Mouse (Mus musculus): ENCODE results near the gene Gm49387. TPM values are rescaled to one million over a fixed set of nuclear protein-coding genes. Genes with fewer than 3 reads are reported as not detected.
A peak's percentile ranks its signal among the peaks of the same experiment; 100 is the strongest.
"Not testable (repeated sequence)": the region's sequence is repeated elsewhere in the genome, so short reads cannot be mapped to it uniquely, and the experiment has no call there.

The Gm49387 gene
- polyA plus RNA-seq, 1 experiment: not detected

GRCm38 (mm10) chr14:31641506-31642155 is 953 bp upstream of the Gm49387 start:
- DNase-seq (ENCODE audit: low read depth): no peak

- DNase-seq (ENCODE audit: low read depth): peak; percentile 80
Measured at GRCm38 (mm10) chr14:31640890-31641505, 320 bp upstream of the Gm49387 start, which contains the start of the genes Btd and Hacl1. Gene Btd (plus strand): TSS chr14:31641028. Gene Hacl1 (minus strand): TSS chr14:31641286.

- DNase-seq (ENCODE audit: low read depth): no peak
Measured at GRCm38 (mm10) chr14:31630677-31631076, 10.0 kb downstream of the Gm49387 start.

GRCm38 (mm10) chr14:31622748-31623147 is 17.9 kb downstream of the Gm49387 start:
- no peak for DNase-seq (ENCODE audit: low read depth)

DNA sequence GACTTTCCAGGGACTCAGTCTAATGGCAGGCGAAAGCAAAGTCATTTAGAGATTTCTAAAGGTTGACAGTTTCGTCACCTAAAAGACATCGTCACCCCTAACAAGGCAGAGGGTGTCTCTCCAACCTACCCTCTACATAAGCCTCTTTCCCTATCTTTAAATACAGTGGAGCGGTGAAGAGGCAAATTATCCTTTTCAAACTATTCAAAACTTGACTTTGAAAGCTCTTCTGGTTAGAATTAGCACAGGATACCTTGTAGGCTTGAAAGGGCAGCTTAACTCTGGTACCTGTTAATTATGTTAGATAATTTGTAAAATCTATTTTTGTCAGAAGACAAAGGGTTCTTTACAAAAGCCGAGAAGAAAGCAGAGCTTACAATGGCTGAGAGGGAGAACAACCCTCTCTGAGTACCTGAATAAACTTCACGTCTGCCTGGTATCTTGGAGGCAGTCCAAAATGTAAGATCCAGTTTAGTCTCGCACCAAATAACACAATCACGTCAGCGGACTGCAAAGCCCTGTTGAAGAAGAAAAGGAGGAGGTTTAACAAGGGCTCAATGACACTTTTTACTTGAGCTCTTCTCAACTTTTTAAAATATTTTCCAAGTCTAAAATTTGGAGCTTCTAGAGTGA is 20.0 kb downstream of the Gm49387 start:
- DNase-seq (ENCODE audit: low read depth): no peak

DNA sequence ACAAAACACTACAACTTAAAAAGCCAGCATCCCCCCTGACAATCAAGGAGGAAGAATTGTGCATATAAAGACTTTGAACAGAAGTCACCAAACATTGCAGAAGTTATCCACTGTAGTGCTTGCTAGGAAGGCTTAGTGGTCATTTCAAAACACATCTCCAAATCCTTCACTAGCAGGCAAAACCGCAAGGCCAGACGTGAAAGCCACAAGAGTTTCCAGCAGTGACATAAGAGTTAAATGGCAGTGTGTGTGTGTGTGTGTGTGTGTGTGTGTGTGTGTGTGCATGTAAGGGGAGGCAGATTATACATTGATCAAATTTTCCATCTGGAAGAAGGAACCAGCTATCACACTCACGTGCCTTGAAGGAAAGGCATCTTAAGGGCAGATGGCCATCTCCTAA is 22.7 kb downstream of the Gm49387 start:
- DNase-seq (ENCODE audit: low read depth): no peak

GRCm38 (mm10) chr14:31617204-31617603 is 23.5 kb downstream of the Gm49387 start:
- DNase-seq (ENCODE audit: low read depth): no peak

DNA sequence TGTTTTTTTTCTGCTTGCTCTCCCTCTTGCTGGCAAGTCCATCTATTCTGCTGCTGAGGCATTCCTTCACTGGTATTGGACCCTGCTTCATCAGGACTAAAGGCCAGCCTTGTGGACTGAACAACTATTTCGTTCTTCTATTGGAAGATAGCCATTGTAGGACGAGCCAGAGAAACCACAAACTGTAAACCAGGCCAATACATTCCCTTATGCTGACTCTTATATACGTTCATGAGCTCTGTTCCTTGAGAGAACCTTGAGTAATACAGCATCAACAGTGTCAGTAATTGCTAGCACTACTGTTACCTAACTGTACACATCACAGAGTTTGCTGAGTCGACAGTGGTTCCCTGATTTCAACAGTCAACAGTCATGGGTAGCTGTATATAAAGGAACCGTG is 27.0 kb downstream of the Gm49387 start:
- no peak for DNase-seq (ENCODE audit: low read depth)

- no peak for DNase-seq (ENCODE audit: low read depth)
Measured at GRCm38 (mm10) chr14:31611986-31612385, 28.7 kb downstream of the Gm49387 start.

DNA sequence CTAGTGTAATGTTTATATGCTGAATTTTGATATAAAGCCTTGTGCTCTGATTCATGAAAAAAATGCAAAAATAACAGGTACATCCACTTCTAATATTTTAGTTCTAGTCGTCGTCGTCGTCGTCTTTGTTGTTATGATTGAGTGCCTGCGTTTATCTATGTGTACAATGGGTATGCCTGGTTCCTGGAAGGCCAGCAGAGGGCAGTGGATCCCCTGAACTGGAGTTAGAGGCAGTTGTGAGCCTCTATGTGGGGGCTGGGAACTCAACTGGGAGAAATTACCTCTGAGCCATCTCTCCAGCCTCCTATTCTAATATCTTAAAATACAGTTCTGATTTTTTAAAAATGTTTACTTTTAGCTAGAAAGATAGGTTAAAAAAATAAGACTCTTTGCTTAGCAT is 35.2 kb downstream of the Gm49387 start:
- no peak for DNase-seq (ENCODE audit: low read depth)

DNA sequence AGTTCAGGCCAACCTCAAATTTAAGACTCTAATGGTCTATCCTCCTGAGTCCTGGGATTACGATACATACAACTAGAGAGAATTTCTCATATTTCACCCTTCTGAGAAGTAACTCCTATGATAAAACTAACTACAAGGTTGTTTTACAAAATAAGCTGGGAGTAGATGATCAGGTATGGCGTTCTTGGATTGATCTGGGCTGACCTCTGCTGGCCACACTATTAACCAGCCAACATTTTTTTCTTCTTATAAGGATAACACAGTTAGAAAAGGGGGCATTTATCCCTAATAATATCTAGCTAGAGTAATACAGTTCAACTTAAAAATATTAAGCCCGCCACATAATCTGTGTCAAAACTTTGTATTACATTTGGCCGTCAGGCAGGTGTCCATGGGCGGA is 35.8 kb downstream of the Gm49387 start:
- DNase-seq (ENCODE audit: low read depth): no peak

DNA sequence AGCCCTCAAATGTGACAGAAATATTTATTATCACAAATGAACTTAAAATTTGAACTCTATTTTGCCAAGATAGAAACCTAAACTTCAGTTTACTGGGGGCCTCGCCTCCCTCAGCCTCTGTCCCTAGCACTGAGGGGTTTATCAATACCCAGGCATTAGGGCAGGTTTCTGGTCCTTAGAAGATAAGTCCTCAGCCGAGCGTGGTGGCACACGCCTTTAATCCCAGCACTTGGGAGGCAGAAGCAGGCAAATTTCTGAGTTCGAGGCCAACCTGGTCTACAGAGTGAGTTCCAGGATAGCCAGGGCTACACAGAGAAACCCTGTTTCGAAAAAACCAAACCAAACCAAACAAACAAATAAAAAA is 38.1 kb downstream of the Gm49387 start:
- not testable (repeated sequence) for DNase-seq (ENCODE audit: low read depth)

GRCm38 (mm10) chr14:31601908-31602615 is 38.6 kb downstream of the Gm49387 start:
- no peak for DNase-seq (ENCODE audit: low read depth)

DNA sequence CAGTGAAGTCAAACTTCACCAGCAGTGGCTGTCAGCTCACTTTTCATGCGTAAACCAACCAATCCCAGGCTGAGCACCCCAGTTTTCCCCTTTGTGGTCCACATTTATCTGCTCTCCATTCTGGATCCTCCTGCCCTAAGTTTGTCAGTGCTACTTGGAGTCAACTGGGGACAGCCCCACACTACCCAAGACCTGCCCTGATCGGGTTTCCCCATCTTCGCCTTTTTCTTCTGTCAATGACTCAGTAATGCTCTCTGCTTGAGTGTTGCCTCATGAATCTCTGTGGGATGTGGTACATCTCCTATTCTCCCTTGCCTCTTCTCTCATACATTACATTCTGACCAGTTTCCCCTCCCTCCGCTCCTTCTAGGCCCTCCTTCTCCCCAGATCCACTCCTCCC is 43.2 kb downstream of the Gm49387 start:
- DNase-seq (ENCODE audit: low read depth): no peak

GRCm38 (mm10) chr14:31596408-31596807 is 44.3 kb downstream of the Gm49387 start:
- DNase-seq (ENCODE audit: low read depth): no peak

DNA sequence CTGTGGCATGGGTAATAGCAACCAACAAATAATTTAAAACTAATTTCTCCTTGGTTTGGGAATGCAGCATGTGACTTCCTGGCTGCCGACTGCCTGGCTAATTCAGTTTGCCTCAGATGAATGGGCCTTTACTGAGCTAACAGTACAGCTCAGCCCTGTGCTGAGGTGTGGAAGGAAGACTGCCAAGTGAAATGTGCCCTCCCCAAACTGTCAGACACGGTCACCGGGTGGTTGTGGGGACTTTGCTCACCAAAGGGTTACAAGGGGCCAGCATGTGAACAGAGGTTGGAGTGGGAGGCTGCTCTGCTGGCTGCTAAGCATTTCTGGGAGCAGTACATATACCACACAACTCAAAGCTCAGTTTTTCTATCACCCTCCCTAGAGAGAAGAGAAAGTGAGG is 46.0 kb downstream of the Gm49387 start:
- DNase-seq (ENCODE audit: low read depth): no peak

GRCm38 (mm10) chr14:31593036-31593435 is 47.6 kb downstream of the Gm49387 start:
- no peak for DNase-seq (ENCODE audit: low read depth)

- DNase-seq (ENCODE audit: low read depth): no peak
Measured at GRCm38 (mm10) chr14:31591243-31591642, 49.4 kb downstream of the Gm49387 start, which contains the start of gene Colq. Gene Colq (minus strand): TSS chr14:31591343.

GRCm38 (mm10) chr14:31586451-31586850 is 54.2 kb downstream of the Gm49387 start:
- peak; percentile 40 for DNase-seq (ENCODE audit: low read depth)

DNA sequence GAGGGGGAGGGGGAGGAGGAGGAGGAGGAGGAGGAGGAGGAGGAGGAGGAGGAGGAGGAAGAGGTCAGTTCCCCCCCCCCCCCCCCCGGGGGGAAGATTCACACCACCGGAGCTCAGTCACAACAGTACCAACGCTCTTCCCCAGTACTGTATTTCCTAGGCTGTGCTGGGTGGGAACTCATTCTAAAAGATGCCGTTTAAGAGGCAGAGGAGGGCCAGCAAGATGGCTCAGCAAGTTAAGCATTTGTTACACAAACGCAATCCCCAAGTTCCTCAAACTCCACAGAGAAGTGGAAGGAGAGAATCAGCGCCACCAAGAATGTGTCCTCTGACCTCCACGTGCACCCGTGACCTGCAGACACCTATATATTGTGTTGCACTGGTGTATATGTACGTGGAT is 57.6 kb downstream of the Gm49387 start:
- no peak for DNase-seq (ENCODE audit: low read depth)

- no peak for DNase-seq (ENCODE audit: low read depth)
Measured at GRCm38 (mm10) chr14:31577966-31578735, 62.5 kb downstream of the Gm49387 start.

Measured in gonadal fat pad, adult 2 months (tissue).